Mouse (Mus musculus) cerebellum, postnatal 4 days (tissue): ENCODE measurements around the gene Zscan20.
A peak's percentile ranks its signal among the peaks of the same experiment; 100 is the strongest.

Source experiments
- DNase-seq, 2 experiments: peaks; one replicate each; pipeline ENCODE4 v3.0.0; 2022; ENCODE audit warnings: low spot score in 2 of 2, mixed read lengths in 1 of 2

Gene Zscan20

DNA sequence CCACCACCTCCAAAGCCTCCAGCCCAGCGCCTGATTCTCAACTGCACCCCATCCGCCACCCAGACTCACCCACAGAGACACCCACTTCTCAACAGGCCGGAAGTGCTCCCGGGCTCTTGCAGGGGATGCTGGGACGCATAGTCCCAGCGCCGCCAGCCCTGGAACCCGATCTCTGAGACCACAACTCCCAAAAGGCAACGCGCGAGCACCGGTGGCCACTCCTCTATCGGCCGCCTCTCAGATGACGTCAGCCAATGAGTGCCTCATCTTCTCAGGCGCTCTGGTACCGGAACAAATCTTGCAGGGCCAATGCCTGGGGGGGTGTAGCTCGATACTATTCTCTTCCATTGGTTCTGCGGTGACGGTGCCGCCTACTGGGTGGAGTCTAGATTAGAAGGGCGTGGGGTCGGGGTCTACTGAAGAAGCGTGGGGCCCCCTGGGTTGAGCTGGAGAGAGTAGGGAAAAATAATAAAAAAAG, at the start of gene Zscan20:
Gene Zscan20, minus strand, starts transcription at position 174 of the 478 bp plus-strand sequence.
- DNase-seq, result peak; percentile 87 to 92

DNA sequence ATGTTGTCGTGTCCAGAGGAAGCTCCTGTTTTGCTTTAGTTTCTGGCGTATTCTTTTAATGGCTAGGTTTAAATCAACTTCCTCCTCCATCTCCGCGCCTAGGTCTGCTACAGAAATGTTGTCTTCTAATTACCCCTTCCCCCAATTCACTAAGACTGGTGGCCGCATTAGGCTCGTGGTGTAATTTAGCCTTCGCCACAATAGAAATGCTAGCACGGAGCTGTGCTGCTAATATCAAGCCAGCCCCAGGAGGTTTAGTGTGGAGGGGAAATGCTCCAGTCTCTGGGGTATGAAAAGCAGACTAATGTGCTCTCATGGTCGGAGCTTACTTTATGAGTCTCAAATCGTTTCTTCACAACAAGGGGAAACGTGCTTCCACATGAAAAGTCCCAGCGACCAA, 45.5 kb upstream of the Zscan20 start:
- DNase-seq, result no peak

DNA sequence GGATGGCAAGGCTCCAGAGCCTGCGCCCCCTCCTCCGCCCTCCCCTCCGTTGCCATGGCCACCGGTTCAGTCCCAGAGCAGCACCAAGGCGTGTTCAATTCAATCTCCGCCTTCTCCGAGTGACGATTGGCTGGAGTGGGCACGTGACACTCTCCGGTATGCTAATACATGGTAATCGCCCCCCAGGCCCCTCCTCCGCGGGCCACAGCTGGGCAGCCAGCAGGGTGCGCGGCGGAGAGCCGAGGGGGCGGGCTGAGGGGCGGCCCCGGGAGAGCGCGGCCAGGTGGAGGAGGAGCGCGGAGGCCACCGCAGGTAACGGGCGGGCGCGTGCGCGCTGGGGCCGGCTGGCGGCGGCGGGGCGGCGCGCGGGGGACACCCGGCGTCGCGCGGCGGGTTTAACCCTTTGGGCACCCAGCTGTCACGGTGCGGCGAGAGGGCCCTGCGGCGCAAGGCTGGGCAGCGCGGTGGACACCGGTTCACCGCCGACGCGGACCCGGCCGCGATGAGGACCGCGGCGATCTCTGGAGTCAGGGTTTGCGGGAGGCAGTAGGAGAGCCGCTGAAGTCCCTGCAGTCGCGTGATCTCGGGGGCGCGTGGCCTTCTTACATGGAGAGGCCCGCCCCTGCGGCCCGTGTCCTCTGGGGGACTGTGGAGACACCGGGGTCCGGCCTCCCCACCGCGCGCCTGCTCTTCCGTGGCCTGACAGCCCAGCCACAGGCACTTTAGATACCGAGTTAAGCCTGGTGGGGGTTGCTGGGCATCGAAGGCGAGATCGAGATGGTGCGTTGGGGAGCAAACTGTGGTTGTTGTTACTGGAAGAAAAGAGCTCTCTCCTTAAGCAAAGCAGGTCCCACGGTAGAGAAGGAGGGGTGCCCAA, 44.8 kb upstream of the Zscan20 start, which contains the start of gene Phc2:
Gene Phc2, plus strand, starts transcription at position 198 of the 877 bp plus-strand sequence.
- peak; percentile 84 to 93 for DNase-seq

DNA sequence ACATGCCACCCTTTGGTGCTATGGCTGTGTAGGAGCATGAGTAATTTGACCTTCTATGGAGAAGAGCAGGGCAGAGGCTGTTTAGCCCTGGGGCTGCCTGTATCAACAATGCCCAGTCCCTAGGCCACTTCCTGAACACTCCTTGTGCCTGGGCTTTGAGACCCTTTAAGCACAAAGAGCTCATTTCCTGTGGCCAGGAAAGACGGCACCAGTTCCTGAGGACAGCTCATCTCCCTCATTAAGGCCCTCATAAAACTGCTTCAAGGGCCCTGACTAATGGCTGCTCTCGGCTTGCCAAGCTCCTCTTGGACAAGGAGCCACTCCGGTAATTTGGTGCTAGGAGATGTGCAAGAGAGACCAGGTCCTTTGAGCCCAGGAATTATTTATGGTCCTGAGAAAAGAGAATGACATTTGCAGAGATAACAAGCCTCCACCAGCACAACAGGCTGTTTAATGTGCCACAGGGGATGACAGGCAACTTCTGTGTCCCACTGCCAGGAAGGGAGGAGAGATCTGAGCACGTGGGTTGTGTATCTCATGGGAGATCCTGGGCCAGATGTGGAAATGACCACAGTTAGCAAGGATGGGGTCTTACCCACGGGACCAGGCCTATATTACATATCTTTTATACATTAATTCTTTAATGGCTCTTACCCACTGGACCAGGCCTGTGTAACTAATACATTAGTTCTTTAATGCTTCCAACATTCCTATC, 42.8 kb upstream of the Zscan20 start:
- DNase-seq, result no peak

DNA sequence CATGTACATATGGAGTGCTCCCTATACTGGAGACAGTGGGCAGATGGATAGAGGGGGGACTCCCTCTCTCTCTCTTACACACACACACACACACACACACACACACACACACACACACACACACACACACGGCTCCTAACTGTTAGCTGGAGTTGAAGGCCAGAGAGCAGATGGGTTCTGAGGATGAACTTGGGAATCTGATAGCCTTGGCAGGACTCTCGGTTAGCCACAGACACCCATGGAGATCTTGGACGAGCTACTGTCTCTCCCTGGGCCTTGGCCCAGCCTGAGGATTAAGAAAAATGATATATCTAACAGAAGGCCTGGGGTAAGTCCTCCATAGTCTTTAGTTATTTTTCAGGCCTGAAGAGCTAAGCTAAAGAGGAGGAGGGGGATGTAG, 41.6 kb upstream of the Zscan20 start:
- peak in 1 of 2 experiments; percentile 72 for DNase-seq

DNA sequence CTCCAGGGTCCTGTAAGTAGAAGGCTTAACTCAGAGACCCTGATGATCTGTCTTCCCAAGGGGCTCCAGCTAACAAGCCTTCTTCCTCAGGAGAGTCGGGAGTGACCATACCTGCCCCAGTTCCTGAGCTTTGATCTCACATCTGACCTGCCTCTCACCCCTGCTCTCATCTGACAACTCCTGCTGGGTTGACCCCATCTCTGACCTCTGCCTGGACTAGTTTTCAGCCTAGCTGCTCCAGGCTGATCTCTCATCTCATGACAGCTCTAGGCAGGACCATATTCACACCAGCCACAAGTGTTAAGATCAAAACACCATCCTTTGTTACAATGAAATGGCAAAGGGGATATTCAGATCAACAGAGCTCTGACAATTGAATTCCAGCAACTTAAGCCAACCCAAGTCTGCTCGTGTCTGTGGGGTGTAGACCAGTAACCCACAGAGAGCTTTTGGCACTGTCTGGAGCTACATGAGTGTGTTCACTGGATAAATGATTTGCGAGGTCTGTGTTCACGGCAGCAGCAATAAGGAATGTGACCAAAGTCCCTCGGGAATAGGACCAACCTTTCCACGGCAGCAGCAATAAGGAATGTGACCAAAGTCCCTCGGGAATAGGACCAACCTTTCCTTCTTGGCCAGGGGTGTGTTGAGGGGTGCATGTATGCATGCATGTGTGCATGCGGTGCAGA, 38.8 kb upstream of the Zscan20 start:
- no peak for DNase-seq

DNA sequence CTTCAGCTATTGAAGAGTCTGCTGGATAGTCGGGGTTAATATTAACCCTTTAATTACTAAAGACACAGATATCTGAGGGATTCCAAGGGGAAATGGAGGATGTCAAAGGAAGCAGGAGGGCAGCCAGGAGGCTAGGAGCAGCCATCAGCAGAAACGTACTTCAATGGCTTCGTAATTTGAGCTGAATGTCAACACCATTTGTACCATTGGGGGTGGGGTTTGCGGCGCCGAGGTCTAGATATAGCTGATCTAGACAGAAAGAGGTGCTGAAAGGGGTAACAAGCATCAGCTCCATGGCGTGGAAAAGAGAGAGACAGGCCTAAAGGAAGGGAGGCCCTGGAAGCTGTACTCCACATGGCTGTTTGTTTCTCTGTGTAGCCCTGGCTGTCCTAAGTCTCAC, 36.9 kb upstream of the Zscan20 start:
- DNase-seq, result no peak

DNA sequence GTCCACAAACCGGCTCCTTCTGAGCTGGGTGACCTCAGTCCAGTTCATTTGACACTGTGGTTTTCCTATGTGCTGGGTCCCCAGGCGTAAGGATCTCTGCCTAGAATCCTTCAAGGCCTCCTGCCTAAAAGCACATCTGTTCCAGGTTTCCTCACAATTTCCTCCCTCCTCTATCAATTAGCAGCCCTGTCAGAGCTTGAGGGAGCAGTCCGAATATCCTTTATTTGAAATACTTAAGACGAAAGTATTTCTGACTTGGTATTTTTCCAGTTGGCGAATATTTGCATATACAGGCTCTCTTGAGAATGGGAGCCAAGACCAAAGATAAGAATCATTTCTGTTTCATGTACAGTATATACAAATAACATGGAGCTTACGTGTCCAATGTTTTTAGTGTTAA, 36.0 kb upstream of the Zscan20 start:
- DNase-seq, result no peak

DNA sequence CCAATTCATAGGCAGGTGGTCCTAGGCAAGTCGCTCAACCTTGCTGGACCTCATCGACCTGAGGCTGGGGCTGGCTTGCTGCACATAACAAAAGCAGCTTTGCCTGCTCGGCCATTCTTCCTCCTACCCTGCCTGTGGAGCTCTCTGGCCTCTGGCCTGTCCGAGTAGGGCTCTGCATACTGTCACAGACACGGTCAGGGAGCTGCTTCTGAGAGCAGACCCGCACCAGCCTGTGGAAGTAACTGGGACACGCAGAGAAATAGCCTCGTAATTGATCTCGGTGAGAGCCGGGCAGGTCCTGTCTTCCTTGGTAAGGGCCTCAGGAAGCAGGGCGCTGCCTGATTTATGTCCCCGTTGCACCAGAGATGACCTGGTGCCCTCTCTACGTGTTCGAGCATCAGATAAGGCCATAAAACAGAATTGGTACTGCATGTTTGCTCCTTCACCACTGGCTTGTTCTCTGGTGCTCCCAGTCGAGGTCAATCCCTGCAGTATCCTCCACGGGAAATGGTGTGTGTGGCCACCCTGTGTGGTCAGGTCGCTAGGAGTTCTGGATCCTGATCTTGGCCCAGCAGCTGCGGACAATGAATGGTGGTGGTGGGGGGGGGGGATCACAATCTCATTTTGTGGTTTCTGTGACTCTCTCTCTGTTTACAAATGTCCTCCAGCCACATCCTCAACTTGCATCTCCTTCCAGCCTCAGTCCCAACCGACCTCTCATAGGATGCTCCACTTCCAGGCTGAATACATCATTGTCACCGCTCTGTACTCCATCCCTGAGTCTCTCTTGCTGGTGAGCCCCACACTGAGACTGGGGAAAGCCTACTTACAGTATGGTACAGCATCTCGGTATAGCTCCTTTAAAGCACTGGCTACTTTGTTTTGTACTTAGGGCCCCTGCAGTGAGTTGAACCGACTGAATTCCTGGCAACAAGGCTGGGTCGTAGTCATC, 32.1 kb upstream of the Zscan20 start:
- no peak for DNase-seq

DNA sequence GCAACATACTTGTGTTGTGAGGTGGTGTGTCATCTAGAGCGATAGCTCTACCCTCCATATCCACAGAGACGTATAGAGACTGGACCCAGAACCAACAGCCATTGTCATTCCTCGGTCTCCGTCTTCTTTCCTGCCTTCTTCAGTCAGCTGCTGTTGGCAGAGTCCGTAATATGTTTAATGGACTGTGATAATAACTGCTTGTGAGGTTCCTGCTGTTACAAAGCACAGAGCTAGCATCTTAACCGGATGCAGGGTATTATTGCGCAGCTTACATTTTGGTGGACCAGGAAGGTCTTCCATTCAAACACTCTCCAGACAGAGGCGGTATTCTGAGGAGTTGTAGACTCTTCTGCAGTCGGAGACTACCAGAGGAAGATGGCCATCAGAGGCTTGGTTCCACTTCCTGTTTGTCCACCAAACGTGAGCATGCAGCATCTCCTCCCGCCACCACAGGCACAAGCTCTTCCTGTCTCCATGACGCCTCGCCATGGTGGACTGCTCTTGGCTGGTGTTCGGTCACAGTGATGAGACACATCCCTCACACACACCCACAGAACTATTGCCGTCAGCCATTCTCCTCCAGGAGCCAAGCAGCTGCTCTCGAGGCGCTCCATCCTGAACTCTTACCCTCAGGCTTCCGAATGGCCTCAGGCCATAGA, 28.5 kb upstream of the Zscan20 start:
- DNase-seq, result no peak

DNA sequence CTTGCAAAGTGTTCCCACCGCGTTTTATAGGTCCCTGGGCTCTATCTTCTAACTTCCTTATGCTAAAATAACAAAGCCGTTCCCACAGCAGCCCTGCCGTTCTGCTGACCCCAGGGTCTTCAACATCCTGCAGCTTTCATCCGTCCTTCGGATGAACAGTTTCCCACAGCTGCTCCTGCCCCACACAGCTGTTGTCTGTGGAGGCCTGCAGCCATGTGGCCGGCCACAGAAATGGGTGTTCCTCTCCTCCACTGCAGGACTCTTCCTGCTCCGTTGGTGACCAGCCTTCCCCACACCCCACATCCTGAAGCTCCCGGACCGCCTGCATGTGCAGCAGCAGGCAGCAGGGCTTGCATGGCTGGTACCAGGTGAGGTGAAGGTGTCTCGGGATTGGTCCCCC, 27.4 kb upstream of the Zscan20 start:
- no peak for DNase-seq

DNA sequence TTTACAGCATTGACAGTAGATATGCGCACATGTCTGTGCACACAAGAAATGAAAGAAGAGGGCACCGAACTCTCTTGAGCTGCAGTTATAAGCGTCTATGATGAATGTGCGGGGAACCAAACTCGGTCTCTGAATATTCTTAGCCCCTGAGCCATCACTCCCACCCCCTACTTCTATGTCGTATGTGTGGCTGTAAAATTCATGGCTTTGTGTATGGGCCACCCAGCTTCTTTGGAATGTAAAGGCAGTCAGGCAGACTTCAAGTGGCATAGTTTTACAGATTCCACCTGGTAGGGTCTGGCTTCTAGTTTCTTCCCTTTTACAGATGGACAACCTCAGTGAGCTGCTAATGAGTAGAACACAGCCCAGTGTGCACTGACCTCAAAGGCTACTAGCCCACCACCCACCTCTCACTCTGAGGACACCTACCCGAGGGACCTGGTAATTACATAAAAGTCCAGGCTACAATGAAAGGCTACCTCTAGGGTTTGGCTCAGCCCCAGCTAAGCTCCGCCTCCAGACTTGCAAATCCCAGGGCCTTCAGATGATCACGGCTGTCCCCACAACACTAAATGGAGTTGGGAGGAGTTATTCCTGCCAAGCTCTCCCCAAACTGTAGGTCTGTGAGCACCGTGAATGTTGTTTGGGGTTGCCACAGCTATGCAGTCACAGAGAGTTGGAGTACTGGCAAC, 26.1 kb upstream of the Zscan20 start:
- DNase-seq, result no peak

DNA sequence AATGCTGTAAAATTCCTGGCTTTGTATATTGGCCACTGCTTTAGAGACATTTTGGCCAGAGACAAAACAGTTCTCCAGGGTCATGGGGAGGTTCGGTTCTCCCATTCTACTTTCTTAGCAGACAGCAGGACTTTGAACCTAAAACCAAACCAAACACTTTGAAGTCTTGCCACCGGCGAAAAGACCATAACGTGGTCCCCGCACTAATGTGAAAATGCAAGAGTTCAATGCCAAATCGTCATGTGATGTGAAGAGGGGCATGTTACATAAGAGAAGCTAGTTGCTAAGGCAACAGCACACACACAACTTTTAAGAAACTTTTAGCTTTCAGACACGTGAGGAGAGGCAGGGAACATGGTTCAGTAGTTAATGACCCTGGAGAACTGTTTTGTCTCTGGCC, 25.6 kb upstream of the Zscan20 start:
- DNase-seq, result no peak

DNA sequence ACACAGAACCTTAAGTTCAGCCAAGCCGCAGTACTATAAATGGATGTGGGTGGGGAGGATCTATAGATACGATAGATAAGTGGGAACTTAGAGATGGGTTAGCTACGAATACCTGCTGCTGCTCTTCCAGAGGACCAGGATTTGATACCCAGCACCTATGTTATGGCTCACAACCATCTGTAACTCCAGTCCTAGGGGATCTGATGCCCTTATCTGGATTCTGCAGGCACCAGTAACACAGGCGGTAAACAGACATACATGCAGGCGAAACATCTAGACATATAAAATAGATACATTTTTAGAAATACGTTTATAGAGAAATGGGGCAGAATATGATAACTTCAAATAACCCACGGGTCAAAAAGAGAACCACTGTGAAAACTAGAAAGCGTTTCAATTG, 11.2 kb upstream of the Zscan20 start:
- DNase-seq, result no peak

DNA sequence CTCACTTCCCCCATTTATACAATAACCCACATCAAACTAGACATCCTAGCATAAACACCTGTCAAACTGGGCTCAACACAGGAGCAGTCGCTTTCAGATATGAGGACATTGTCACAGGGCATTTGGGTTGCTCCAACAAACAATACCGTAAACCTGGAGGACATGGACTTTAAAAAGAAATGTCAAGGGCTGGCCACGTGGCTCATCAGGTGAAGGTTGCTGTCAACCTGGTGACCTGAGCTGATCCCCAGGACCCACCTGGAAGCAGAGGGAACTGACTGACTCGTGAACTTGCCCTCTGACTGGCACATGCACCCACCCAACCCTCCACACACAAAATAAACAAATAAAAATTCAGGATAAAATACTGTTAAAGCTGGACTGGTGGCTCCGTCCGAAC, 10.7 kb upstream of the Zscan20 start:
- no peak for DNase-seq

DNA sequence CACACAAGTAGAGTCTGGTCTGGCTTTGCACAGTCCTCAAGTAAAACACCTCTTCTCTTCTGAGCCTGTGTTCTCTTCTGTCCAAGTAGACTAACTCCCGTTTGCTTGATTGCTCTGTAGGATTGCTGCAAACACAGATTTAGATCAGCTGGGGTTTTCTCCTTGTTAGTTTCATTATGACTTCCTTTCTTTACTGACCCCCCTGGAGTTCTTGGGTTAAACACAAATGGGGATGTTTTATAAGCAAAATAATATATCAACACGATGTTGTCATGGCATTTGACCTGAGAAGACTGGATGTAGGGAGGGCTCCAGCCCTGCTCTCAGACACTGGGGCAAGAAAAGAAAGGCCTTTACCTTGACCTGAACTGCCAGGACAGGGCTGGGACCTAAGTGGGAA, 9.1 kb upstream of the Zscan20 start:
- no peak for DNase-seq

DNA sequence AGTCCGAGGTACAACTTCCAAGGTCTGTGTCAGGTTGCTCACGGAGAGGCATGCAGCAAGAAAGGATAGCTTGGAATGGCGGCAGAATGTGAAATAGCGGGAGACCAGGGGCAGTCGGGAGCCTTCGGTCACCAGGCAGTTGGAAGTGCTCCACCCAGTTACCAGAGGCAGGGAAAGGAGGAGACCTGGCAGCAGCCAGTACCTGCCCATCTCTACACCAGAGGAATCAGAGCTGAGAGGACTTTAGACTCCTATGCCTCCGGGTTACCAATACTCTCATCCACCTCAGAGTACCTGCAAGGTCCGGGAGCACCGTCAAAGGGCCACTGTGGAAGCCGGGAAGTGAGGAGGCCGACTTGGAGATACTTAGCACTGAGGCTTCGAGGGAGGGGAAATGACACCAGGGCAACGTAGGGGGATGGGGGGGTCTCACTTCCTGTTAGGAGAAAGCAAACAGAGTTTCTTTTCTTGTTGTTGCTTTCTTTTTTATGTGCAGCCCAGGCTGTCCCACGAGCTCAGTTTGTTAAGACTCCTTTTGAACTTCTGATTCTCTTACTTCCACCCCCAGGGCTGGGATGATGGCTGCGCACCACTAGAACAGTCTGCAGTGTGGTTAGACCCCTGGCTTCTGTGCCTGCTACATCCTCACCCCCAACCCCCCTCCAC, 8.5 kb upstream of the Zscan20 start, which contains the start of gene Tlr12:
Gene Tlr12, minus strand, starts transcription at position 374 of the 666 bp plus-strand sequence.
- no peak for DNase-seq

DNA sequence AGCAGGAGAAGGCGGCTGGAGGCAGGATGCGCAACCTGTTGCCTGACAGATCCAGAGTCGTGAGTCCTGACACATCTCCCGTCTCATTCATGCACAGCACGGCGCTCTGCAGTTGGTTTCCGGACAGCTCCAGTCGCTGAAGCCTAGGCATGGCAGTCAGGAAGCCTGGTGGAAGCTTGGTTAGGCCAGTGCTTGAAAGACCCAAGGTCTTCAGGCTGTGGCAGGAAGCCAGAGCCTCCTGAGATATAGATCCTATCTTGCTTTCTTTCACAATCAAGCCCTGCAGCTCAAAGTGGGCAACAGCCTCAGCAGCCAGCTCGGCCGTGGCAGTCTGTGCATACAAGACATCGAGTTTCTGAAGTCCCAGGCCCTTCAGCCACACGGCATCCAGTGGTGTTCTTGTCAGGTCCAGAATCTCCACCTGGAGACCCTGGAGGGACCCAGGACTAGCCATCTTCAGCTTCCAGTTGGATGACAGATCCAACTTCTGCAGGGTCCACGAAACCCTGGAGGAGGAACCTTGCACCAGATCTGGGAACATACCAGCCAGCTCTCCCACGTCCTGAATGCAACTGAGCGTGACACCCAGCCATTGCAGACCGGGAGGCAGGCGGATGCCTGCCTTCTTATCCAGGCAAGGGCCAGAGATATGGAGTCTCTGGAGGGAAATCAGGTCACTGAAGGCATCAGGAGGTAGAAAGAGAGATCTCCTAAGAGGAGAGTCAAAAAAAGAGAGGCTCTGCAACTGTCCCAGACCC, 7.6 kb upstream of the Zscan20 start:
- DNase-seq, result no peak

DNA sequence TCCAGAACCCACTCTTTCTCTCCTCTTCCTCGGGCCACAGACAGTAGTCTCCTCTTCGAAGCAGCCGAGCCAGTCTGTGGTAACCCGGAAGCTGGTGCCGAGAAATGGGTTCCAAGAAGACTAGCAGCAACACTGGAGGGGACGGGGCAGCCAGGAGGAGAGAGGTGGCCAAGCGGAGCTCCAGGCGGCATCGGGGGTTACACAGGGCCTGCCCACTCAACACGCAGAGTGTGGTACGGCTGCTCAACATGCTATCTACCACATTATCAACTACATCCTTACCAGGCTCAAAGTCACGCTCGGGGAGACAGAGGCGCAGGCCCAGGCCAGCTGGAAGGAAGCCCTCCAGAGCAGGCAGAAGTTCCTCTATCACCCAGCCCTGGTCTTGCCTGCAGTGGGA, 5.9 kb upstream of the Zscan20 start:
- DNase-seq, result no peak
